17 mouse cellular contexts compared by ENCODE assay signal in genomic region chr5:84565311-84565946, GRCm38 (mm10).
"Had no signal": no experiment of that assay in that cellular context is flagged by ENCODE, and none has a peak within 500 bp of the region (broad histone marks: within the 10 kb centered on the region; RNA-seq: fewer than 3 reads in every experiment).

No protein-coding gene starts in this region.

- H3K27me3 ChIP-seq: lung, embryonic 15.5 days; megakaryocyte, embryonic 14.5 days; midbrain, embryonic 12.5 days; midbrain, embryonic 15.5 days; neural tube, embryonic 12.5 days; stomach, embryonic 15.5 days had no signal

- H3K4me1 ChIP-seq: lung, embryonic 15.5 days; megakaryocyte, embryonic 14.5 days; midbrain, embryonic 12.5 days; midbrain, embryonic 15.5 days; neural tube, embryonic 12.5 days; stomach, embryonic 15.5 days had no signal

- H3K4me2 ChIP-seq: lung, embryonic 15.5 days; midbrain, embryonic 12.5 days; midbrain, embryonic 15.5 days; neural tube, embryonic 12.5 days; stomach, embryonic 15.5 days had no signal

- H3K9me3 ChIP-seq: lung, embryonic 15.5 days; megakaryocyte, embryonic 14.5 days; stomach, embryonic 15.5 days had no signal

- H3K27ac ChIP-seq: lung, embryonic 15.5 days; macrophage; midbrain, embryonic 12.5 days; midbrain, embryonic 15.5 days; neural tube, embryonic 12.5 days; stomach, embryonic 15.5 days; stomach, postnatal 0 days had no signal

- ATAC-seq: liver, postnatal 0 days; lung, postnatal 0 days; midbrain, embryonic 15.5 days had no signal

- H3K4me3 ChIP-seq: lung, embryonic 15.5 days; megakaryocyte, embryonic 14.5 days; midbrain, embryonic 12.5 days; midbrain, embryonic 15.5 days; neural tube, embryonic 12.5 days; stomach, embryonic 15.5 days had no signal

- DNase-seq: liver, postnatal 0 days; lung, adult 2 months; lung, postnatal 14 days; lung, postnatal 36 days; right cerebral cortex, postnatal 14 days; thymus, adult 2 months; thymus, postnatal 25 days; thymus, postnatal 4 days had no signal

- H3K36me3 ChIP-seq: lung, embryonic 15.5 days; midbrain, embryonic 12.5 days; midbrain, embryonic 15.5 days; neural tube, embryonic 12.5 days; stomach, embryonic 15.5 days had no signal

- H3K9ac ChIP-seq: liver, postnatal 0 days; lung, embryonic 15.5 days; midbrain, embryonic 12.5 days; midbrain, embryonic 15.5 days; neural tube, embryonic 12.5 days; stomach, embryonic 15.5 days had no signal
